Mouse (Mus musculus): ENCODE data around the gene Taf4.

DNA sequence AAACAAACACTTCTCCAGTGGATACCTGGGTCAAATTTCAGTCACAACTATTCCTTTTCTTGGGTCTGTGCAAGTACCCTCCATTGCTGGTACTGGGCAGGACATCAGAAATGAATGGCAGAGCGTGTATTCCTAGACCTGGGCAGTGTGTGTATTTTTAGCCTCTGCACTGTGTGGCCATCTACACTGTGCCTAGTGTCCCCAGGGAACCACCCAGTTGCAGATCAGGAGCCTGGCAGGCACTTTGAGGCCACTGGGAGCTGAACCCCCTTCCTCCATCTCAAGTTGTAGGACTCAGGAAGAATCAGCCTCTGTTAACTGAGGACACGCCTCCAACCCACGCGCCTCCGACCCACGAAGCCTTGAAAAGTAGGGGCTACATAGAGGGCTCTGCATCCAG is 46.3 kb upstream of the Taf4 start:
- TF ChIP-seq POLR2A (IDR thresholded peaks at IDR 0.05; ENCODE audit: low read depth, low read length) = no peak
- no peak for TF ChIP-seq CTCF (IDR thresholded peaks at IDR 0.05; ENCODE audit: extremely low read depth, insufficient read depth, insufficient read length, insufficient replicate concordance)

Data from spleen, adult 2 months (tissue).